Mouse (Mus musculus) liver, postnatal 0 days (tissue): Measurements from ENCODE around the gene BC005624.

Source experiments
- CTCF ChIP-seq: sonication (generic); IDR thresholded peaks from 2 replicates; pipeline ENCODE4 v1.5.1; 2016; ENCODE audit warnings: antibody characterized with exemption, low read depth
- EP300 ChIP-seq: IDR thresholded peaks from 2 replicates; pipeline ENCODE4 v1.6.1; 2016; ENCODE audit warnings: antibody characterized with exemption, low read depth, mild to moderate bottlenecking

DNA sequence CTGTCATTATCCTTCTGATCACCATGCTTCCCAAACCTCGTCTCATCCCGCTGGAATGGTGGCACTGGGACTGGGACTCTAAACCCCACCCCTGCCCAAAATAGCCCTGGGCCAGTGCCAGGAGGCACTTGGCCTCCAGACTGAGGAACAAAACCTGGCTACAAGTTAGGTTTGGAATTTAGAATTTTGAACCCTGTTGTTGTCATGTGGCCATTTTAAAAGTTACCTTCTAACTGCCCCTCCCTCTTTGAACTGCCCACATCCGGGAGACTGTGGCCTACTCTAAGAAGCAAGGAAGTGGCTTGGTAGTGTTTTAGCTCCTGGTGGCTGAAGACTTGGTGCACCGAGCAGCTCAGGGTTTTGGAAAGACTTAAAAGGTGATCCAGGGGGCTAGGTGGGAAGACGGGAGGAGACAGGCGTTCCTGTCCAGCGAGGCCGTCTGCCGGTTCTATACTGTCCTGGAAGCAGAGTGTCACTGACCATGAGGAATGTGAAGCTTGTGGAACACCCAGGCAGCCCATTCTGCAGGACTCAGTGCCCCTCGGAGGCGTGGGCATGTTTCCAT lies 13.5 kb upstream of the BC005624 start:
- TF ChIP-seq EP300 (no peak), CTCF (no peak)
